Mouse (Mus musculus): ENCODE results near the gene Pacsin2. TPM values are rescaled to one million over a fixed set of nuclear protein-coding genes. Genes with fewer than 3 reads are reported as not detected.

The Pacsin2 gene
- polyA plus RNA-seq, 1 experiment from 2014 or later: 63.8 TPM

DNA sequence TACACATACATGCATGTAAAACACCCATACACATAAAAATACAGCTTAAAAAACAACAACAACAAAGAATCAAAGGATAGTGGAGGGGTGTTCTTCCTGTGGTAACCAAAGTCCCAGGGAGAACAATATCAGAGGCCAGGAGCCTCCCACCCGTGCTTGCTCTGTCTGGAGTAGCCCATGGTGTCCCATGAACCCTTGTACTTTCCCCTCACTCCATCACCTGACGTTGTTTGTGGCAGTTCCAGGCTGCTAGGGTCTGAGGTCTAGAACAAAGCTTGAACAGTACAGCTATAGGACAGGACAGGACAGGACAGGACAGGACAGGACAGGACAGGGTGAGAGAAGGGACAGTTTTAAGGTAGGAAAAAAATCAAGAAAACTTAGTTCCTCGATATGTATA is 13.7 kb upstream of the Pacsin2 start:
- Histone ChIP-seq H3K9ac (no peak overlapping the region), H3K4me2 (no peak overlapping the region), H3K27ac (ENCODE audit: low read depth) (no peak overlapping the region), H3K36me3 (ENCODE audit: insufficient read depth) (no peaks in the 10 kb centered on the region), H3K4me1 (ENCODE audit: insufficient read depth) (no peaks in the 10 kb centered on the region), H3K9me3 (ENCODE audit: low read depth, low read length) (no peaks in the 10 kb centered on the region), H3K27me3 (ENCODE audit: insufficient read depth, low read length) (no peaks in the 10 kb centered on the region), H3K4me3 (ENCODE audit: low read depth, low read length) (no peak overlapping the region)
- TF ChIP-seq CTCF (IDR thresholded peaks at IDR 0.05; ENCODE audit: low read depth): no peak; the same call in 1 of the 2 replicates
- DNase-seq (no peak), ATAC-seq (ENCODE audit: insufficient read depth) (no peak)
- WGBS: 62% methylated on average over 3 of the region's 3 CpGs

DNA sequence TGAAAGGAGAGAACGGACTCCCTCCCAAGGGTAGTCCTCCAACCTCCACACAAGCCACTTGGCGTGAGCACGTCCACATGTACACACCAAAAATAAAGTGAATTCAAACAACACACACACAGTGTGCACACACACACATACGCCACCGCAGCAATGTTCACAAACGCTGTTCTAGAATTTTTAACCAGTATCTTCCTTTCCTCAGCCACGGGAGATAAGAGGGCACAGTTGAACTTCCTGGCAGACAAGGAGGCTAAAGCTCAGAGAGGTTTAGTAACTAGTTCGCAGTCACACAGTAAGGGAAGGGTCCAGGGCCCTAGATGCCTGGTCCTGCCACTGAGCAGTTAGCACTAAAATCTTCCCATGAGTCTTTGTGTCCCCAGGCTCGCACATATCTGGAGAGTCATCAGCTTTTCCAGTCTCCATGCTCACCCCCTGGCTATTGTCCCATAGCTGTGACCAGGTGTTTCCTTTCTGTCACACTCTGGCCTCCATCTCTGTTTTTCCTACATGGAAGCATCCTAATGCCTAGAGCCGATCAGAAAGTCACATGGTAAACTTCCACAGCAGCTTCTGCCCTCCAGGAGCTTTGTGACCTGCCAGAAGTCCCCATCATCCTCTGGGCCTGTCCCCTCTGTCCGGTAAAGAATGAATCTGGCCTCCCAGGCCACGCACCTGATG is 12.3 kb upstream of the Pacsin2 start:
- Histone ChIP-seq H3K4me1 (ENCODE audit: insufficient read depth) (no peaks in the 10 kb centered on the region), H3K9me3 (ENCODE audit: low read depth, low read length) (no peaks in the 10 kb centered on the region), H3K36me3 (ENCODE audit: insufficient read depth) (no peaks in the 10 kb centered on the region), H3K9ac (no peak overlapping the region), H3K27ac (ENCODE audit: low read depth) (no peak overlapping the region), H3K4me2 (no peak overlapping the region), H3K4me3 (ENCODE audit: low read depth, low read length) (no peak overlapping the region), H3K27me3 (ENCODE audit: insufficient read depth, low read length) (no peaks in the 10 kb centered on the region)
- no peak for ATAC-seq (ENCODE audit: insufficient read depth)
- DNase-seq: peak; percentile 76
- no peak for TF ChIP-seq CTCF (IDR thresholded peaks at IDR 0.05; ENCODE audit: low read depth)
- WGBS: 57% methylated on average over 12 of the region's 12 CpGs

DNA sequence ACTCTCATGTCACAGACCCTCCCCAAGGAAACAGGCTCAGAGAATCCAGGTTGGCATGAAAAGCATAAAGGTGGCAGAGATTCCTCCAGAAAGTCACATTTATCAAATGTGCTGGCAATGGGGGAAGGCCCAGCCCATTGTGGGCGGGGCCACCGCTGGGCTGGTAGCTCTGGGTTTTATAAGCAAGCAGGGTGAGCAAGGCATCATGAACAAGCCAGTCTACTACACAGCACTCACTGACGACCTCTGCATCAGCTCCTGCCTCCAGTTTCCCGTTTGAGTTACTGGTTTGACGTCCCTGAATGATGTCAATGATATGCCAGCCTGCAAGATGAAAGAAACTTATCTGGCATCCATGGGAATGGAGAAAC is 10.0 kb upstream of the Pacsin2 start:
- DNase-seq (peak; percentile 26), ATAC-seq (ENCODE audit: insufficient read depth) (peak; percentile 45; the same call in 1 of the 2 replicates)
- Histone ChIP-seq H3K4me1 (ENCODE audit: insufficient read depth) (no peaks in the 10 kb centered on the region), H3K4me2 (peak overlapping the region; percentile 8; the same call in 1 of the 2 replicates), H3K36me3 (ENCODE audit: insufficient read depth) (no peaks in the 10 kb centered on the region), H3K4me3 (ENCODE audit: low read depth, low read length) (no peak overlapping the region), H3K9me3 (ENCODE audit: low read depth, low read length) (no peaks in the 10 kb centered on the region), H3K27ac (ENCODE audit: low read depth) (no peak overlapping the region), H3K9ac (no peak overlapping the region), H3K27me3 (ENCODE audit: insufficient read depth, low read length) (no peaks in the 10 kb centered on the region)
- WGBS: 28% methylated on average over 5 of the region's 5 CpGs
- no peak for TF ChIP-seq CTCF (IDR thresholded peaks at IDR 0.05; ENCODE audit: low read depth)

DNA sequence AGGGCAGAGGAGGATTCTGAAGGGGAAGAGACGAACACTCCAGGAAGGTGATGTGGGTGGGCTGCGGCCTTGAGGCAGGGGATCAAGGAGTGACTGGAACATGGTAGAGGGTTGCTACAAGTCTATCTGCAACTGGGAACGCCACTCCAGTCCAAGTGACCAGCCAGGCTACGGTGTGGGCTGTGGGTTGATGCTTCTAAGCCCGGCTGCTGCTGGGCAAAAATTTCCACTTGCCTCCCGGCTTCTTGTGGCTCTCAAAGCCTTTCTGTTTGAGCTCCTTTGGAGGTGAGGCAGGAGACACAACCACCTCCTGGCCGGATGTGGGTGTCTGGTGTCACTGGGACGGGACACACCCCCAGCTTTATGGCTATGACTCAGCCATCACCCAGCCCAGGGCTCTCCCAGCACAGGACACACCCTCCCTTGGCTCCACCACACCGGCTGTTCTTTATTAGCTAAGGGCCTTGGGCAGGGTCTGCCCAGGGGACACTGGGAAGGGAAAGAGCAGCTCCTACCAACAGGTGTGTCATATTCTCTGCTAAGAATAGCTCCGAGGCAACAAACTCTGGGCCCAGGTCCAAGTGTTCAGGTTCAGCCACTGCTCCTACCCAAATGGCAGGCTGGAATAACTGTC is 9.5 kb upstream of the Pacsin2 start:
- TF ChIP-seq CTCF (IDR thresholded peaks at IDR 0.05; ENCODE audit: low read depth): no peak
- Histone ChIP-seq H3K27ac (ENCODE audit: low read depth) (peak overlapping the region; percentile 21; the same call in 1 of the 2 replicates), H3K4me3 (ENCODE audit: low read depth, low read length) (no peak overlapping the region), H3K9me3 (ENCODE audit: low read depth, low read length) (no peaks in the 10 kb centered on the region), H3K9ac (no peak overlapping the region), H3K36me3 (ENCODE audit: insufficient read depth) (no peaks in the 10 kb centered on the region), H3K4me2 (peak overlapping the region; percentile 8; the same call in 1 of the 2 replicates), H3K4me1 (ENCODE audit: insufficient read depth) (no peaks in the 10 kb centered on the region), H3K27me3 (ENCODE audit: insufficient read depth, low read length) (no peaks in the 10 kb centered on the region)
- DNase-seq: peak; percentile 59
- WGBS: 43% methylated on average over 10 of the region's 10 CpGs
- ATAC-seq (ENCODE audit: insufficient read depth): peak; percentile 89

DNA sequence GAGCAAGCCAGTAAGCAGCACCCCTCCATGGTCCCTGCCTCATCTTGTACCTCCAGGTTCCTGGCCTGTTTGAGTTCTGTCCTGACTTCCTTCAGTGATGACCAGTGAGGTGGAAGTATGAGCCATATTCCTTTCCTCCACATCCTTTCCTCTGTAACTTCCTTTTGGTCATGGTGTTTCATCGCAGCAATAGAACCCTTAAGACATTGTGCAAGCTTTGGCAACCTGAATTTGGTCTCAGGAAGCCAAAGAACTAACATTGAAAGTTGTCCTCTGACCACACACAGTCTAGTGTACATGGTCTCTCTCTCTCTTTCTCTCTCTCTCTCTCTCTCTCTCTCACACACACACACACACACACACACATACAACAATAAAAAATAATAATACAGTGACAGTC is 8.8 kb upstream of the Pacsin2 start:
- Histone ChIP-seq H3K9ac (no peak overlapping the region), H3K9me3 (ENCODE audit: low read depth, low read length) (no peaks in the 10 kb centered on the region), H3K27ac (ENCODE audit: low read depth) (no peak overlapping the region), H3K36me3 (ENCODE audit: insufficient read depth) (no peaks in the 10 kb centered on the region), H3K27me3 (ENCODE audit: insufficient read depth, low read length) (no peaks in the 10 kb centered on the region), H3K4me1 (ENCODE audit: insufficient read depth) (no peaks in the 10 kb centered on the region), H3K4me3 (ENCODE audit: low read depth, low read length) (no peak overlapping the region), H3K4me2 (no peak overlapping the region)
- ATAC-seq (ENCODE audit: insufficient read depth) (no peak), DNase-seq (no peak)
- 95% methylated on average over 1 of the region's 1 CpGs for WGBS
- no peak for TF ChIP-seq CTCF (IDR thresholded peaks at IDR 0.05; ENCODE audit: low read depth)

DNA sequence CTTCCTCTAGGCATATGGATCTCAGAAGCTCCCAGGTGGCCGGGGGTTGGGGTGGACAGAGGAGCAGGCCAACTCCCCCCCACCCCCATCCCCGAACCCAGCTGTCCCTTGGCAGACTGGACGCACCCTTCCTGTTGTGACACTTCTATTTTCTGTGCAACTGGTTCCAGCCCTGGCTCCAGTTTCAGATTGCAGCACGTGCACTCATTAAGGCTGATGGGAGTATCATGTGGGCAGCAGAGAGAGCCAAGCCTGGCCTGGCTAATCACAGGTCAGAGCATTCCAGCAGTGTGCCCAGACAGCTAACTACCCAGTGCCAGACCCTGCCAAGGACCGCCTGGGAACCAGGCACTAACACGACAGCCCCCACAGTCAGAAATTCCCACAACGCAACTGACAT is 7.1 kb upstream of the Pacsin2 start:
- DNase-seq (no peak), ATAC-seq (ENCODE audit: insufficient read depth) (no peak)
- Histone ChIP-seq H3K36me3 (ENCODE audit: insufficient read depth) (no peaks in the 10 kb centered on the region), H3K9me3 (ENCODE audit: low read depth, low read length) (no peaks in the 10 kb centered on the region), H3K27ac (ENCODE audit: low read depth) (no peak overlapping the region), H3K4me3 (ENCODE audit: low read depth, low read length) (no peak overlapping the region), H3K4me2 (no peak overlapping the region), H3K4me1 (ENCODE audit: insufficient read depth) (no peaks in the 10 kb centered on the region), H3K27me3 (ENCODE audit: insufficient read depth, low read length) (no peaks in the 10 kb centered on the region), H3K9ac (no peak overlapping the region)
- no peak for TF ChIP-seq CTCF (IDR thresholded peaks at IDR 0.05; ENCODE audit: low read depth)
- WGBS: 62% methylated on average over 7 of the region's 7 CpGs

DNA sequence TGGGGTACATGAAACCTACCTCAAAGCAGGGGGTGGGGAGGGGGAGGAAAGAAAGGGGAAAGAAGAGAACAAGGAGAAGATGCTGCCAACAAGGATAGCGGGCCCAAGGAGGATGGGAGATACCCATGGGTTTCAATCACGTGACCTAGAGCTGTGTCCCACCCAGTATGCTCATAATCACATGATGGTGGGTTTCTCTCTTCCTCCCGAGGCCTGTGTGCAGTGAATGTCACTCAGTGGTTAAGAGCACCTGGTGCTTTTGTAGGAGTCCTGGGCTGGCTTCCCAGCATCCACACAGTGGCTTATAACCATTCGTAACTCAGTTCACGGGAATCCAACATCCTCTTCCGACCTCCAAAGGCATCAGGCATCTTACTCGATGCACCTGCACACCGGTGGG is 6.0 kb upstream of the Pacsin2 start:
- no peak overlapping the region for H3K9ac ChIP-seq
- H3K4me1 ChIP-seq (ENCODE audit: insufficient read depth): no peaks in the 10 kb centered on the region
- 78% methylated on average over 8 of the region's 8 CpGs for WGBS
- H3K27me3 ChIP-seq (ENCODE audit: insufficient read depth, low read length): no peaks in the 10 kb centered on the region
- H3K9me3 ChIP-seq (ENCODE audit: low read depth, low read length): no peaks in the 10 kb centered on the region
- H3K36me3 ChIP-seq (ENCODE audit: insufficient read depth): no peaks in the 10 kb centered on the region
- no peak for TF ChIP-seq CTCF (IDR thresholded peaks at IDR 0.05; ENCODE audit: low read depth)
- ATAC-seq (ENCODE audit: insufficient read depth) (no peak), DNase-seq (no peak)
- H3K4me2 ChIP-seq: no peak overlapping the region
- H3K27ac ChIP-seq (ENCODE audit: low read depth): no peak overlapping the region
- H3K4me3 ChIP-seq (ENCODE audit: low read depth, low read length): no peak overlapping the region
